Mouse (Mus musculus): ENCODE results near the gene Mcf2l. TPM values are rescaled to one million over a fixed set of nuclear protein-coding genes. Genes with fewer than 3 reads are reported as not detected.

The Mcf2l gene
- 24.9 and 25.6 TPM in 2 replicates for polyA plus RNA-seq (2016; fragmentation: Nextera tagmentation; extraction: Ambion mirVana)

DNA sequence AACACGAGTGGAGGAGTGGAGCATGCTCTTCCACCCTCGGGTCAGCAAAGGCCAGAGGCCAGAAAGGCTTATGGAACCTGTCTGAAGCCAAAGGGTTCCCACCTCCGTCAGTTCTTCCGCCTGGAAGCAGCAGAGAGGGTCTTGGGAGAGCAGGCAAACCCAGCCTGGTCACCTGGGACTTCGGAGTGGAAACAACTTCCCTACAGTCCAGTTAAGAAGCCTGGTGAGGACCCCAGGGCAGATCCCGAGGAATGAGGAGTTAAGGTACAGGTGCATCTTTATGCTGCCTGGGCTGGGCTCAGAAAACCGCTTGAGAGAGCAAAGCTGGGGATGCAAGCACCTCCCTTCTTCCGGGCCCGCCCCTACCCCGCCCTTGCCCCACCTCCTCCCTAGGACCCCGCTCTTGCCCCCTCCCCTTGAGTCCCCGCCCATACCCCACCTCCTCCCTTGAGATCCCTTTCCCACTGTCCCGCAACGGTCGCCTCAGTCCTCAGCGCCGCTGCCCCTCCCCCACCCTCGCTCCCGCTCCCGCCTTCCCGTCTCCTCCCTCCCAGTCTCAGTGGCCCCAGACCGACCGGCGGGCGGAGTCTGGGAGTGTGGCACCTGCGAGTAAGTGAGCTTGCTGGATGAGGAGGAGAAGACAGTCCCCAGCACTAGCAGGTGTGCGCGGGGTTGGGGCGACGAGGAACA is at the start of gene Mcf2l:
Gene Mcf2l, plus strand, starts transcription at position 450 of the 690 bp plus-strand sequence.
- H3K9me3 ChIP-seq: no peaks in the 10 kb centered on the region
- 1% methylated on average over 29 of the region's 30 CpGs for WGBS
- H3K27ac ChIP-seq: no peak within 1 kb of the TSS
- H3K4me3 ChIP-seq: peak within 1 kb of the TSS; percentile 47
- peak within 1 kb of the TSS; percentile 43 for H3K9ac ChIP-seq
- no peaks in the 10 kb centered on the region for H3K36me3 ChIP-seq
- peak within 1 kb of the TSS; percentile 72 for H3K4me2 ChIP-seq (replicated peaks)
- peaks cover 32% of the 10 kb centered on the region for H3K27me3 ChIP-seq
- peaks cover 12% of the 10 kb centered on the region for H3K4me1 ChIP-seq
- peak; percentile 62 for ATAC-seq (ENCODE audit: insufficient number of reproducible peaks, insufficient read depth, low FRiP score, low TSS enrichment)

DNA sequence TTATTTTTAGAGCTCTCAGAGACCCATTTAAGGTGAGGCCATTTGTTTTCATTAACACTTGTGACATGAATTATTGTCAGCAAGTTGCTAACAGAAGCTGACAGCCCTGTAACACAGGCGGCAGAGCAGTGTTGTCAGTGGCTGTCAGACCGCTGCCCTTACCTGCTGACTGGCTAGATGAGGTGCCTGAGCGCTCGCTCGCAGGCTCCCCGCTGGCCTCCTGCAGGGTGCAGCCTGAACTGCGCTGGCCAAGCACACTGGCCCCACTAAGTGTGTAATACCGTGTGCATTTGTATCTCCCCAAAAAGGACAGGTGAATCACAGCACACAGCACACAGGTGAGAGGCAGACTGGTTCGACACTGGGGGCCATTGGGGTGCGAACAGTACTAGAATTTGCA is 49.0 kb upstream of the Mcf2l start:
- Histone ChIP-seq H3K36me3 (peaks cover 66% of the 10 kb centered on the region), H3K9me3 (no peaks in the 10 kb centered on the region), H3K4me2 (replicated peaks) (no peak overlapping the region), H3K4me3 (no peak overlapping the region), H3K27me3 (no peaks in the 10 kb centered on the region), H3K27ac (no peak overlapping the region), H3K9ac (no peak overlapping the region), H3K4me1 (no peaks in the 10 kb centered on the region)
- no peak for ATAC-seq (ENCODE audit: insufficient number of reproducible peaks, insufficient read depth, low FRiP score, low TSS enrichment)
- WGBS: 64% methylated on average over 10 of the region's 10 CpGs

DNA sequence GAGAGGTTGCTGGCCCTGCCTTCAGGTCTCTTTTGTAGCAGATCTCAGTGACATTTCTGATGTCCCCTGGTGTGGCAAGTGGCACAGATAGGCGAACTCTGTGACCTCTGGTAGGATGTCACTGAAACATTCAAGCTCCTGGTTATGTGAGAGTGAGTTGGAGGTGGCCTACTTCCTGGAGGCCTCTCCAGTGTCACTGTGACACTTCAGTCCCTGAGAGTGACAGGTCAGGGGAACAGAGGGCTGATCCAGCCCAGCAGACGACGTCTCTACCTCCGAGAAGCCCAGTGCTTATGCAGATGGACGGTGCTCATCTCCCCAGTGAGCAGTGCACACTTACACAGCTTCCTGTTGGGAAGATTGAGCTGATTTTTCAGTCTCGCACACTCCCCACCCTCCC is 48.4 kb upstream of the Mcf2l start:
- Histone ChIP-seq H3K27me3 (no peaks in the 10 kb centered on the region), H3K36me3 (peaks cover 64% of the 10 kb centered on the region)

GRCm38 (mm10) chr8:12825686-12826237 is 47.8 kb upstream of the Mcf2l start:
- no peak for ATAC-seq (ENCODE audit: insufficient number of reproducible peaks, insufficient read depth, low FRiP score, low TSS enrichment)
- H3K4me3 ChIP-seq: no peak overlapping the region
- no peaks in the 10 kb centered on the region for H3K27me3 ChIP-seq
- H3K36me3 ChIP-seq: peaks cover 65% of the 10 kb centered on the region
- no peaks in the 10 kb centered on the region for H3K4me1 ChIP-seq
- no peak overlapping the region for H3K27ac ChIP-seq
- no peak overlapping the region for H3K4me2 ChIP-seq (replicated peaks)
- no peak overlapping the region for H3K9ac ChIP-seq
- 79% methylated on average over 8 of the region's 8 CpGs for WGBS
- H3K9me3 ChIP-seq: no peaks in the 10 kb centered on the region

More for the DNA sequence above, 48.4 kb upstream of the Mcf2l start:
- WGBS: 54% methylated on average over 6 of the region's 6 CpGs
- H3K9me3 ChIP-seq: no peaks in the 10 kb centered on the region
- no peak overlapping the region for H3K9ac ChIP-seq
- H3K27ac ChIP-seq: no peak overlapping the region
- no peak overlapping the region for H3K4me3 ChIP-seq
- no peak for ATAC-seq (ENCODE audit: insufficient number of reproducible peaks, insufficient read depth, low FRiP score, low TSS enrichment)
- no peaks in the 10 kb centered on the region for H3K4me1 ChIP-seq
- no peak overlapping the region for H3K4me2 ChIP-seq (replicated peaks)

- H3K4me2 ChIP-seq (replicated peaks): no peak overlapping the region
- peaks cover 68% of the 10 kb centered on the region for H3K36me3 ChIP-seq
- H3K27ac ChIP-seq: no peak overlapping the region
- H3K4me3 ChIP-seq: no peak overlapping the region
- H3K9me3 ChIP-seq: no peaks in the 10 kb centered on the region
- WGBS: 88% methylated on average over 9 of the region's 9 CpGs
- no peak for ATAC-seq (ENCODE audit: insufficient number of reproducible peaks, insufficient read depth, low FRiP score, low TSS enrichment)
- H3K4me1 ChIP-seq: no peaks in the 10 kb centered on the region
- no peak overlapping the region for H3K9ac ChIP-seq
- H3K27me3 ChIP-seq: no peaks in the 10 kb centered on the region
Observed at GRCm38 (mm10) chr8:12827124-12827523, 46.5 kb upstream of the Mcf2l start.

DNA sequence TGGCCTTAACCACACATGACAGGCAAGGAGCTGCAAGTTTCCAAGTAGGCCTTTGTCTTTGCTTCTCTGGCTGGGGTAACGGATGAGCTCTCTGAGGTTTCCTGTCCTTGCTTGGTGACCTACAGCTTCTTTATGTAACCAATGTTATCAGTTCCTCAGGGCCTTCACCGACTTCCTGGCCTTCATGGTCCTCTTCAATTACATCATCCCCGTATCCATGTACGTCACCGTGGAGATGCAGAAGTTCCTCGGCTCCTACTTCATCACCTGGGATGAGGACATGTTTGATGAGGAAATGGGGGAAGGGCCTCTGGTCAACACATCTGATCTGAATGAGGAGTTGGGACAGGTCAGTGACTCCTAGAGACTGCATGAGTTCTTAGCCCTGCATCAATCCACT is 45.3 kb upstream of the Mcf2l start:
- WGBS: 90% methylated on average over 6 of the region's 6 CpGs
- no peaks in the 10 kb centered on the region for H3K4me1 ChIP-seq
- no peak overlapping the region for H3K4me3 ChIP-seq
- no peak overlapping the region for H3K4me2 ChIP-seq (replicated peaks)
- no peak overlapping the region for H3K27ac ChIP-seq
- H3K9me3 ChIP-seq: no peaks in the 10 kb centered on the region
- peaks cover 68% of the 10 kb centered on the region for H3K36me3 ChIP-seq
- no peak overlapping the region for H3K9ac ChIP-seq
- no peaks in the 10 kb centered on the region for H3K27me3 ChIP-seq
- ATAC-seq (ENCODE audit: insufficient number of reproducible peaks, insufficient read depth, low FRiP score, low TSS enrichment): no peak

GRCm38 (mm10) chr8:12829381-12829780 is 44.2 kb upstream of the Mcf2l start:
- no peaks in the 10 kb centered on the region for H3K4me1 ChIP-seq
- no peak overlapping the region for H3K27ac ChIP-seq
- H3K4me3 ChIP-seq: no peak overlapping the region
- peaks cover 74% of the 10 kb centered on the region for H3K36me3 ChIP-seq
- no peaks in the 10 kb centered on the region for H3K9me3 ChIP-seq
- no peak overlapping the region for H3K4me2 ChIP-seq (replicated peaks)
- WGBS: 79% methylated on average over 1 of the region's 1 CpGs
- ATAC-seq (ENCODE audit: insufficient number of reproducible peaks, insufficient read depth, low FRiP score, low TSS enrichment): no peak
- no peaks in the 10 kb centered on the region for H3K27me3 ChIP-seq
- H3K9ac ChIP-seq: no peak overlapping the region

GRCm38 (mm10) chr8:12831659-12832589 is 41.7 kb upstream of the Mcf2l start:
- no peak overlapping the region for H3K27ac ChIP-seq
- no peaks in the 10 kb centered on the region for H3K9me3 ChIP-seq
- no peak overlapping the region for H3K4me3 ChIP-seq
- peaks cover 87% of the 10 kb centered on the region for H3K36me3 ChIP-seq
- no peaks in the 10 kb centered on the region for H3K27me3 ChIP-seq
- no peak for ATAC-seq (ENCODE audit: insufficient number of reproducible peaks, insufficient read depth, low FRiP score, low TSS enrichment)
- H3K4me1 ChIP-seq: no peaks in the 10 kb centered on the region
- H3K9ac ChIP-seq: no peak overlapping the region
- no peak overlapping the region for H3K4me2 ChIP-seq (replicated peaks)
- WGBS: 86% methylated on average over 7 of the region's 7 CpGs

GRCm38 (mm10) chr8:12833616-12834015 is 40.0 kb upstream of the Mcf2l start:
- no peak overlapping the region for H3K9ac ChIP-seq
- peaks cover 79% of the 10 kb centered on the region for H3K36me3 ChIP-seq
- H3K4me3 ChIP-seq: no peak overlapping the region
- no peak overlapping the region for H3K27ac ChIP-seq
- H3K9me3 ChIP-seq: no peaks in the 10 kb centered on the region
- H3K4me2 ChIP-seq (replicated peaks): no peak overlapping the region
- 88% methylated on average over 5 of the region's 5 CpGs for WGBS
- H3K4me1 ChIP-seq: no peaks in the 10 kb centered on the region
- ATAC-seq (ENCODE audit: insufficient number of reproducible peaks, insufficient read depth, low FRiP score, low TSS enrichment): no peak
- no peaks in the 10 kb centered on the region for H3K27me3 ChIP-seq

- H3K4me2 ChIP-seq (replicated peaks): no peak overlapping the region
- no peak overlapping the region for H3K9ac ChIP-seq
- no peaks in the 10 kb centered on the region for H3K27me3 ChIP-seq
- WGBS: 83% methylated on average over 7 of the region's 7 CpGs
- no peak for ATAC-seq (ENCODE audit: insufficient number of reproducible peaks, insufficient read depth, low FRiP score, low TSS enrichment)
- no peaks in the 10 kb centered on the region for H3K4me1 ChIP-seq
- no peak overlapping the region for H3K4me3 ChIP-seq
- no peaks in the 10 kb centered on the region for H3K9me3 ChIP-seq
- no peak overlapping the region for H3K27ac ChIP-seq
- H3K36me3 ChIP-seq: peaks cover 53% of the 10 kb centered on the region
Observed at GRCm38 (mm10) chr8:12840834-12841233, 32.8 kb upstream of the Mcf2l start.

DNA sequence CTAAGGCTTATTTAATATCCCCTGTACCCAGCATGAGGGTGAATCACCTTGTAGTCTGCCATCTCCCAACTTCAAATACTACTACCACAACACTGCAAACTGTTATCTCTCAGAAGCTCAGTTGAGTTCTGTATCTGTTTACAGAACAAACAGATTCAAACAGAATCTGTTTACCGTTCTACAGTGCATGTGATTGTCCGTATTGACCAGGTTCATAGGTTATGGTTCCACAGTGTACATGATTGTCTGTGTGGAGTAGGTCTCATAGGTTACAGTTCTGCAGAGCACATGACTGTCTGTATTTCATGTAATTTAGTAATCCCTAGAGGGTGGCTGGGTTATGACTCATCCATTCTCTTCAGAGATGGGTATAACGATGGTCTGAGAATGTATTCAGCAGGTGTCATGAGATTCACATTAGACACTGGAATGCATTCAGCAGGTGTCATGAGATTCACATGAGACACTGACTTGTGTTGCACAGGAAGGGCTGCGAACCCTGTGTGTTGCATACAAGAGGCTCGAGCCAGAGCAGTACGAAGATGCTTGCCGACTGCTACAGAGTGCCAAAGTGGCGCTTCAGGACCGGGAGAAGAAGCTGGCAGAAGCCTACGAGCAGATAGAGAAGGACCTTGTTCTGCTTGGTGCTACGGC is 31.1 kb upstream of the Mcf2l start:
- ATAC-seq (ENCODE audit: insufficient number of reproducible peaks, insufficient read depth, low FRiP score, low TSS enrichment): no peak
- WGBS: 89% methylated on average over 11 of the region's 11 CpGs
- H3K9ac ChIP-seq: no peak overlapping the region

More for the DNA sequence above, 31.1 kb upstream of the Mcf2l start:
- no peaks in the 10 kb centered on the region for H3K27me3 ChIP-seq
- no peaks in the 10 kb centered on the region for H3K9me3 ChIP-seq
- no peak overlapping the region for H3K27ac ChIP-seq
- H3K4me1 ChIP-seq: no peaks in the 10 kb centered on the region
- no peak overlapping the region for H3K4me3 ChIP-seq
- peaks cover 53% of the 10 kb centered on the region for H3K36me3 ChIP-seq
- H3K4me2 ChIP-seq (replicated peaks): no peak overlapping the region
